Mouse (Mus musculus) liver, adult 2 months (tissue): ENCODE results near the gene Plppr3.

ENCODE experiments used
- CTCF ChIP-seq: fragments of 200-500 bp; IDR thresholded peaks from 2 replicates; pipeline ENCODE4 v1.5.1; 2011; ENCODE audit warnings: low read depth, low read length, control low read depth
- POLR2A ChIP-seq: fragments of 200-500 bp; IDR thresholded peaks from 2 replicates; pipeline ENCODE4 v1.6.1; 2011; ENCODE audit warnings: low read length, control low read depth; ENCODE audit not compliant: insufficient read depth; ENCODE audit errors: extremely low read depth

DNA sequence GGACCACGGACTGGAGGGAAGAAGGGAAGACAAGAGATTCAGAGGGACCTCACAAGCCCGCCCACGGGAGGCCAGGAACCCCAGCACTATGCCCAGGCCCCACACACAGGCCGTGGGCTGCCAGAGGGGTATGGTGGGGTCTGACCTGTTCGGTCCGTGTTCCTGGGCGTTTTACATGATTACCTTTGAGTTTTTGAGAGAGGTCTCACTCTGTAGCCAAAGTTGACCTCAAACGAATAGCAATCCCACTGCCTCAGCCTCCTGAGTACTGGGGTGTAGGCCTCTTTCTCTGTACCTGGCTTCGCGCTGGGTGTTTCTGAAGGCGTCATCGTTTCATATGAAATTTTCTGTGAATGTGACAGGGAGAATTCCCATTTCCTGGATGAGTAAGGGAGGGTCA is 52.7 kb downstream of the Plppr3 start:
- TF ChIP-seq POLR2A (no peak), CTCF (no peak)
